Mouse (Mus musculus) lung, adult 18-20 months (tissue): ENCODE measurements around the gene Numa1.
A peak's percentile ranks its signal among the peaks of the same experiment; 100 is the strongest.
"Not testable (repeated sequence)": the region's sequence is repeated elsewhere in the genome, so short reads cannot be mapped to it uniquely, and the experiment has no call there.

Experiments
- DNase-seq, 2 experiments: peaks; one replicate each; pipeline ENCODE4 v3.0.0; 2022; ENCODE audit warnings: mixed read lengths in 2 of 2

Gene Numa1

GRCm38 (mm10) chr7:101998194-101998927, 64.5 kb downstream of the Numa1 start:
- DNase-seq: peak; percentile 81 to 82

- no peak for DNase-seq
Measured at GRCm38 (mm10) chr7:101999461-102000151, 65.7 kb downstream of the Numa1 start.

- no peak for DNase-seq
Measured at GRCm38 (mm10) chr7:102000296-102000695, 66.4 kb downstream of the Numa1 start.

GRCm38 (mm10) chr7:102000921-102001630, 67.2 kb downstream of the Numa1 start:
- DNase-seq: peak; percentile 33

- no peak for DNase-seq
Measured at GRCm38 (mm10) chr7:102006520-102006919, 72.6 kb downstream of the Numa1 start.

GRCm38 (mm10) chr7:102011855-102012254, 77.9 kb downstream of the Numa1 start:
- DNase-seq: no peak

GRCm38 (mm10) chr7:102013416-102013815, 79.5 kb downstream of the Numa1 start:
- DNase-seq: no peak

GRCm38 (mm10) chr7:102014995-102015394, 81.1 kb downstream of the Numa1 start:
- DNase-seq: no peak

- no peak for DNase-seq
Measured at GRCm38 (mm10) chr7:102016936-102017335, 83.0 kb downstream of the Numa1 start.

- DNase-seq: peak; percentile 41
Measured at GRCm38 (mm10) chr7:102017452-102017851, 83.5 kb downstream of the Numa1 start.

- DNase-seq: peak; percentile 28 to 30
Measured at GRCm38 (mm10) chr7:102018034-102018433, 84.1 kb downstream of the Numa1 start.

GRCm38 (mm10) chr7:102018590-102018989, 84.7 kb downstream of the Numa1 start, which contains the start of gene Il18bp:
Gene Il18bp, minus strand, starts transcription at chr7:102018690.
- DNase-seq: no peak

GRCm38 (mm10) chr7:102019362-102019761, 85.5 kb downstream of the Numa1 start:
- DNase-seq: no peak

GRCm38 (mm10) chr7:102020934-102021333, 87.0 kb downstream of the Numa1 start:
- DNase-seq: not testable (repeated sequence)

- DNase-seq: no peak
Measured at GRCm38 (mm10) chr7:102023821-102024220, 89.9 kb downstream of the Numa1 start.

GRCm38 (mm10) chr7:102025187-102026119, 91.5 kb downstream of the Numa1 start:
- no peak for DNase-seq

GRCm38 (mm10) chr7:102034904-102035303, 101.0 kb downstream of the Numa1 start:
- no peak for DNase-seq

GRCm38 (mm10) chr7:102035534-102035933, 101.6 kb downstream of the Numa1 start:
- DNase-seq: no peak

GRCm38 (mm10) chr7:102037318-102037717, 103.4 kb downstream of the Numa1 start:
- DNase-seq: no peak

GRCm38 (mm10) chr7:102042314-102042713, 108.4 kb downstream of the Numa1 start:
- peak in 1 of 2 experiments; percentile 67 for DNase-seq

- not testable (repeated sequence) for DNase-seq
Measured at GRCm38 (mm10) chr7:102048524-102048923, 114.6 kb downstream of the Numa1 start.

- DNase-seq: no peak
Measured at GRCm38 (mm10) chr7:102061353-102061752, 127.4 kb downstream of the Numa1 start.
